Mouse (Mus musculus) limb, embryonic 15.5 days (tissue): ENCODE measurements around the gene Lrrc73. TPM values are rescaled to one million over a fixed set of nuclear protein-coding genes. Genes with fewer than 3 reads are reported as not detected.

Source experiments
- ATAC-seq: fragments of 200-750 bp; cut with Nextera tagmentation; 2 replicates; pipeline ENCODE4 v1.8.0; 2017; ENCODE audit warnings: low read depth, moderate TSS enrichment; ENCODE audit not compliant: insufficient number of reproducible peaks, low FRiP score, low TSS enrichment
- H3K27ac ChIP-seq: fragments of 300-500 bp; sonication (generic); 2 replicates; pipeline ENCODE4 v1.5.1; 2015; ENCODE audit warnings: moderate library complexity, mild to moderate bottlenecking, inconsistent platforms
- H3K27me3 ChIP-seq: fragments of 300-500 bp; sonication (generic); 2 replicates; pipeline ENCODE4 v1.6.1; 2015; ENCODE audit warnings: inconsistent platforms
- H3K36me3 ChIP-seq: fragments of 300-500 bp; sonication (generic); 2 replicates; pipeline ENCODE4 v1.6.1; 2015; ENCODE audit warnings: inconsistent platforms
- H3K4me1 ChIP-seq: fragments of 300-500 bp; sonication (generic); 2 replicates; pipeline ENCODE4 v1.6.1; 2015; ENCODE audit warnings: inconsistent platforms
- H3K4me2 ChIP-seq: fragments of 300-500 bp; sonication (generic); 2 replicates; pipeline ENCODE4 v1.6.1; 2015; ENCODE audit warnings: mild to moderate bottlenecking, inconsistent platforms
- H3K4me3 ChIP-seq: fragments of 300-500 bp; sonication (generic); 2 replicates; pipeline ENCODE4 v1.5.1; 2015; ENCODE audit warnings: mild to moderate bottlenecking, inconsistent platforms
- H3K9ac ChIP-seq: fragments of 300-500 bp; sonication (generic); 2 replicates; pipeline ENCODE4 v1.6.1; 2015; ENCODE audit warnings: inconsistent platforms
- H3K9me3 ChIP-seq: fragments of 300-500 bp; sonication (generic); 2 replicates; pipeline ENCODE4 v1.6.1; 2016; ENCODE audit warnings: inconsistent platforms
- WGBS: fragments of 180-500 bp; shearing (Covaris S2); methylation state at CpG from one replicate; pipeline ENCODE4 v1.1.7; 2015; 5-methylcytosine and 5-hydroxymethylcytosine counted together
- polyA plus RNA-seq: library from polyadenylated mRNA; unstranded; fragments of >200 nt; fragmentation: Nextera tagmentation; extraction: Ambion mirVana; gene quantifications from 2 replicates; pipeline ENCODE4 v1.2.1, GENCODE M21; 2015

Lrrc73 gene
- polyA plus RNA-seq, 1 experiment from 2014 or later = 1.4 TPM

DNA sequence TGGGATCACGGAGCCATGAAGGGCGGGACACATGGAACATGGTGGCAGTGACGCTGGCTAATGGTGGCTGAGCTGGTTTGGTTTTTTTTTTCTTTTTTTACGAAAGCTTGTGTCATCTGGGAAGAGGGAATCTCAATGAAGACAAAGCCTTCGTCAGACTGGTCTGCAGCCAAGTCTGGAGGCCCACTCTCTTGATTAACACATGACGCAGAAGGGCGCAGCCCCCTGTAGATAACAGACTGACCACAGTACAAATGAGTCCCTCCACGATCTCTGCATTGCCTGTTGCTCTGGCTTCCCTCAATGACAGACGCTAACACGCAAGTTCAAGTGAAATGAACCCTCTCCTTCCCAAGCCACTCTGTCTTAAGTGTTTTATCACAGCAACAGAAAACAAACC, 22.2 kb downstream of the Lrrc73 start:
- Histone ChIP-seq H3K27me3 (no peaks in the 10 kb centered on the region), H3K9ac (no peak overlapping the region), H3K36me3 (peaks cover 47% of the 10 kb centered on the region), H3K4me2 (no peak overlapping the region), H3K9me3 (no peaks in the 10 kb centered on the region), H3K4me3 (no peak overlapping the region), H3K27ac (no peak overlapping the region), H3K4me1 (peaks cover 34% of the 10 kb centered on the region)
- 91% methylated on average over 10 of the region's 10 CpGs for WGBS
- no peak for ATAC-seq

DNA sequence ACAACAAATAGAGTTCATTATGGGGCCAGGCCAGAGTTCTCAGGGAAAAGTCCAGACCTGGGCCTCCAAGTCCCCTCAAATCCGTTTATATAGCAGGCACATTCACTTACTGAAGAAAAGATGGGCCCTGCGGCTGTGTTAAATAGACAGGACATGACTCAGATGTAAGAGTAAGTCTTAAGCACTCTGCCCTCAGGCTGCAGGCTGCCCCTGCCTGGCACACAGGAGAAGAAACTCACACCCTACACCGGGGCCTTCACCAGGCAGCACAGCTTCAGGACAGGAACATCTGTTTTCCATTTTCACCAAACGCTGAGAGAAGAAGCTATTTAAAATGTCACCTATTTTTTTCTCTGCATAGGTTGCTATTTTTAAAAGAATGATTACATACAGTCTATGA, 24.3 kb downstream of the Lrrc73 start:
- Histone ChIP-seq H3K4me1 (peaks cover 50% of the 10 kb centered on the region), H3K4me2 (no peak overlapping the region), H3K36me3 (peaks cover 33% of the 10 kb centered on the region), H3K4me3 (no peak overlapping the region), H3K27me3 (no peaks in the 10 kb centered on the region), H3K27ac (peak overlapping the region; percentile 67), H3K9me3 (no peaks in the 10 kb centered on the region), H3K9ac (no peak overlapping the region)
- 17% methylated on average over 4 of the region's 4 CpGs for WGBS
- no peak for ATAC-seq

DNA sequence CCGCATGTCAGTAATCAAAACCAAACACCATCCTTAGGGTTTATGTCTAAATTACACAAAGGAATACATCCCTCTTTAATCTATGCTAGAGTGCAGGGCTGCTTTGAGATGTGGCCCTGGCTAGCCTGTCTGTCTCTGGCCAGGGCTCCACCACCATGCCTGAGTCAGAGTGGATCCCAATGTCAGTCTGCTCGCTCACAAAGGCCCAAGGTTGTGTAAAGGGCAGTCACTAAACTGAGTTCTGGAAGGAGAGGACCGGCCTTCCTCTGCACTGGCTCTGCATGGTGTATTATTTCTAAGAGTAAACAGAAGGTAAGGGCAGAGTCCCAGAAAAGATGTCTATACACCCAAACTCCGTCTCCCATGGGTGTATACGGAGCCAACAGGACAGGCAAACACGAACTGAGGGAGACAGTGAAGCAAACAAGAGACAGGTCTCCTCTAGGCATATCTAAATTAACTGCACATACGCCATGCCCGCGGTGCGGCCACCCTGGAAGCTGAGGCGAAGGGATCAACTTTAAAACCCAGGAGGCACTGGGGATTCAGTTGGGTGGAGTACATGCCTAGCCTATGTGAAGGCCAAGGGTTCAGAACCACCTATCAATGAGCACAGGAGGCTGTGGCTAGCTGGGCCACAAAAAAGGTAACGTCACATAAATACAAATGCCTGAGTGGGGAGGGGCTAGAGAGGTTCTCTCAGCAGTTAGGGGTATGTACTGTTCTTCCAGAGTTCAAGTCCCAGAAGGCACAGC, 24.9 kb downstream of the Lrrc73 start:
- H3K27me3 ChIP-seq = no peaks in the 10 kb centered on the region
- no peaks in the 10 kb centered on the region for H3K9me3 ChIP-seq
- no peak overlapping the region for H3K4me2 ChIP-seq
- no peak overlapping the region for H3K9ac ChIP-seq
- no peak for ATAC-seq
- H3K4me3 ChIP-seq = no peak overlapping the region
- WGBS = 65% methylated on average over 12 of the region's 12 CpGs
- H3K27ac ChIP-seq = peak overlapping the region; percentile 67
- H3K4me1 ChIP-seq = peaks cover 51% of the 10 kb centered on the region
- peaks cover 30% of the 10 kb centered on the region for H3K36me3 ChIP-seq

DNA sequence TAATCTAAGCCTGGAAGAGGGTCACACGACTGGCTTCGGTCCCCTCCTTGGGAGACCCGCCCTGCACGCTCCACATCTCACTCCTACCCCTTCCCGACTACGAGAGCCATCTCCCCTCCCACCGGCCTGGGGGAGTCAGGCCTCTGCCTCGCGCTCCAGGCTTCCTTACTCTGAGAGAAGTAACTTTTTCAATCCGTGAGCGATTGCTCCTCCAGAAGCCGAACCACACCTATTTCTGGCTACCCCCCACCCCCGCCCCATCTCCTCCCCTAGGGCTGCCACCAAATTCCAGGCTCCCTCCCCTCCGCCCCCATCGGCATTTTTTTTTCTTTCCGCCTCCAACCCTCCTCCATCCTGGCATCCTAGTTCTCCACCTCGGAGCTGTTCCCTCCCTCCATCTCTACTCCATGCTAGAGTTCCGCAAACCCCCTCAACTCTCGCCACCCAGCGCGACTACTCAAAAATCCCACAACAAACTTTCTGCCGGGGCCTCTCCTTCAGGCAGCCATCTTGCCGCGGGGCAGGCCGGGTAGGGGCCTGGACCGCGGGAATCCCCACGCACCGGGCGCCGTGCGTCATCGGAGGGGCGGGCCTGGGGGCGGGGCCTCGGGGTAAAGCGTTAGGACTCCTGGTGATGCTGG, 29.3 kb downstream of the Lrrc73 start, which contains the start of gene Tjap1:
Gene Tjap1, minus strand, starts transcription at position 544 of the 641 bp plus-strand sequence.
- WGBS = under 1% methylated on average over 37 of the region's 37 CpGs
- Histone ChIP-seq H3K36me3 (peaks cover 19% of the 10 kb centered on the region), H3K9me3 (no peaks in the 10 kb centered on the region), H3K4me3 (peak within 1 kb of the TSS; percentile 59), H3K4me1 (peaks cover 41% of the 10 kb centered on the region), H3K27ac (peak within 1 kb of the TSS; percentile 94), H3K9ac (peak within 1 kb of the TSS; percentile 71), H3K4me2 (peak within 1 kb of the TSS; percentile 82), H3K27me3 (no peaks in the 10 kb centered on the region)
- ATAC-seq = peak; percentile 92

DNA sequence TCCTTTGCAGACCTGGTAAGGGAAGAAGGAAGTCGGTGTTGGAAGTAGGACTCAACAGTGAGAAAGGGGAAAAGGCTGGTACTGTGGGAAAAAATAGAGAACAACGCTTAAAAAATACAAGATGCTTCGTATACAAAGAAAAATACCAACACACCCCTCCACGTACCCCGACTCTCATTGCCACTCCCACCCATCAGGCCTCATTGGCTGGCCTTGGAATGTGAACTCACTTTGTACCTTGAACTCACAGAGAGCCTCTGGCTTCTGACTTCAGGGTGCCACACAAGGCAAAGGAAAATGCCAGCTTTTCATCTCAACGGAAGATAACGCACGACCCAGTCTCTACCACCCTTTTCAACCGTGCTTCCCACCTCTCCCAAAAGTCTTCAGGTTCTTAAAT, 29.8 kb downstream of the Lrrc73 start:
- Histone ChIP-seq H3K9me3 (no peaks in the 10 kb centered on the region), H3K4me1 (peaks cover 42% of the 10 kb centered on the region), H3K27ac (peak overlapping the region; percentile 94), H3K4me3 (peak overlapping the region; percentile 59), H3K27me3 (no peaks in the 10 kb centered on the region), H3K4me2 (peak overlapping the region; percentile 82), H3K36me3 (peaks cover 18% of the 10 kb centered on the region), H3K9ac (no peak overlapping the region)
- WGBS = 20% methylated on average over 9 of the region's 9 CpGs
- ATAC-seq = no peak

DNA sequence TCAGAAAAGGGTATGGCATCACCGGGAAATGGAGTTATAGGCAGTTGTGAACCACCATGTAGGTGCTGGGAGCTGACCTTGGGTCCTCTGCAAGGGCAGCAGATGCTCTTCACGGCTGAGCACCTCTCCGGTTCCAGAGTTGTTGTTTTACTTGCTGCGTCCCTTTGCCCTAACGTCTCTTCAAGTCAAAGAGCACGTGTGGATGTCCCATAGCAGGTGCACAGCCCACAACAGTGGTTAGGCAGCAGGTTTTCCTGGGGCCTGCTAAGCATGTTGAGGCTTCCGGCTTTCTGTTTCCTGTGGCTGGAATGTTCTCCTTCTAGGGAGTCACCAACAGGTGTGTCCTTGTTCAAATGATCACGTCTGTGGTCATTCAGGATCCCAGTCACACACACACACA, 30.6 kb downstream of the Lrrc73 start:
- H3K27me3 ChIP-seq = no peaks in the 10 kb centered on the region
- no peak overlapping the region for H3K9ac ChIP-seq
- H3K4me1 ChIP-seq = peaks cover 35% of the 10 kb centered on the region
- H3K4me3 ChIP-seq = no peak overlapping the region
- ATAC-seq = no peak
- WGBS = 80% methylated on average over 8 of the region's 8 CpGs
- no peak overlapping the region for H3K4me2 ChIP-seq
- H3K9me3 ChIP-seq = no peaks in the 10 kb centered on the region
- H3K27ac ChIP-seq = no peak overlapping the region
- peaks cover 16% of the 10 kb centered on the region for H3K36me3 ChIP-seq

DNA sequence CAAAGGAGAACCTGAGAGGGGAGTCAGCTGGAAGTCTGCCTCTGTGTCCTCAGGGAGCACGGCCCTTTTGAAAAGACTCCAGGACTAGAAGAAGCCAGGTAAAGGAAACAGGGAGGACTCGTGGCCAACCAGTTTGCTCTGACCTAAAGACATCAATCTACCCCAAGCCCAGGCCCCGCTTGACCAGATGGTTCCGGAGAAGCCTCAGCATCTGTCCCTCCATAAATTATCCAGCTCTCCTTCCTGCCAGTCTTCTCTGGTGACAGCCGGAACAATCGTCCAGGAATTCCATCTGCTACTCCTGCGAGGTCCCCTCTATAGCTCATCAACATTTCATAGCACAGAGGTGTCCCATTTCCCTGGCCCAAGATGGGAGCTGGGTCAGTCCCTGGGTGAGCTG, 31.3 kb downstream of the Lrrc73 start:
- peaks cover 12% of the 10 kb centered on the region for H3K36me3 ChIP-seq
- WGBS = 42% methylated on average over 7 of the region's 7 CpGs
- no peak overlapping the region for H3K4me2 ChIP-seq
- no peaks in the 10 kb centered on the region for H3K9me3 ChIP-seq
- H3K27ac ChIP-seq = no peak overlapping the region
- H3K4me3 ChIP-seq = no peak overlapping the region
- no peaks in the 10 kb centered on the region for H3K27me3 ChIP-seq
- no peak for ATAC-seq
- H3K4me1 ChIP-seq = peaks cover 35% of the 10 kb centered on the region
- no peak overlapping the region for H3K9ac ChIP-seq

DNA sequence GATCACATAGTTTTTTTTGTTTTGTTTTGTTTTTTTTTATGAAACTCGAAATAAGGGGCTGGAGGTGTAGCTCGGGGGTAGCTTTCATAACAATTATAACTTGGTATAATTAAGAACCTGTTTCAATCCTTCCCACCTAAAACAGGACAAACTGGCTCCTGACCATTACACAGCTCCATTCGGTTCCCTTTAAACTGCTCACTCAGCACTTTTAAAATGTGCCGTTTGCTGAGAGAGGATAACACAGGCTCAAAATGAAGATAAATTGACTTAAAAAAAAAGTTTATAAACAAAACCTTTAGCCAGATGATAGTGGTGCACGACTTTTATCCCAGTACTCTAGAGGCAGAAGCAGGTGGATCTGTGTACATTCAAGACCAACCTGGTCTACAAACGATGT, 32.1 kb downstream of the Lrrc73 start:
- WGBS = 60% methylated on average over 6 of the region's 6 CpGs
- H3K4me3 ChIP-seq = no peak overlapping the region
- H3K9ac ChIP-seq = no peak overlapping the region
- H3K36me3 ChIP-seq = peaks cover 5% of the 10 kb centered on the region; the same call in 1 of the 2 replicates
- H3K4me1 ChIP-seq = peaks cover 33% of the 10 kb centered on the region
- H3K4me2 ChIP-seq = no peak overlapping the region
- no peak overlapping the region for H3K27ac ChIP-seq
- no peak for ATAC-seq
- H3K27me3 ChIP-seq = no peaks in the 10 kb centered on the region
- no peaks in the 10 kb centered on the region for H3K9me3 ChIP-seq

DNA sequence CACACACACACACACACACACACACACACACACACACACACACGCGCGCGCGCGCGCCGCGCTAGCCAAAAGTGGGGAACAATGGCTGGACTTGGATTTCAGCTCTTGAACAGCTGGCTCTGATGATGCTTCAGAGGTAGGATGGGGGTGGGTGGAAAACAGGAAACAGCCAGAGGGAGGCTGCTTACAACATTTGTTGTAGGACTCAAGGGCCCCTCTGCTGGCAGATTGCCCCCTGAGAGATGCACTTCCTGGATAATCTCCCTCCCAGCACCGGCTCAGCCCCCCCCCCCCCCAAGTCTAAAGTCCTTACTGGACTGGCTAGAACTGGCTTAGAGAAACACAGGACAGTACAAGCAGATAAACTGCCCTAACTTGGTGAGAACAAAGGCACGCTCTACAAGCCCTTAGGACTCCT, 34.4 kb downstream of the Lrrc73 start:
- Histone ChIP-seq H3K4me1 (peaks cover 15% of the 10 kb centered on the region), H3K27me3 (peaks cover 5% of the 10 kb centered on the region), H3K36me3 (no peaks in the 10 kb centered on the region), H3K27ac (peak overlapping the region; percentile 39), H3K4me3 (no peak overlapping the region), H3K9ac (no peak overlapping the region), H3K9me3 (no peaks in the 10 kb centered on the region), H3K4me2 (no peak overlapping the region)
- 38% methylated on average over 11 of the region's 11 CpGs for WGBS
- ATAC-seq = peak; percentile 62

DNA sequence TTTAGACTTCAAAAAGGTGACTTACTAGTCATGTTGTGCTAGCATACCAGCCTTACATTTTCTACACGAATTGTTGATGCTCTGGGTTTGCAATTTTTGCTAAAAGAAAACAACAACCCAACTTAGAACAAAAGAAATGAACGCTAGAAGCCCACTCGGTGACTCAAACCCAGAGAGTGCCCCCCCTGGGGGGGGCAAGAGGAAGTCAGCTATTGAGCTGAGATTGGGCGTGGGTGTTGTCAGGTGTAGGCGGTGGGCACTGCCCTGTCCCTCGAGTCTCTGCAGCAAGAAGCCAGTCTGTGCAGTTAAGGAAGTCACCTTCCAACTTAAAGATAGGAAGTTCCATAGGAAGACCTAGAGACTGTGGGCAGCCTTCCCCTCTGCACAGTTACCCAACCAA, 43.3 kb downstream of the Lrrc73 start:
- Histone ChIP-seq H3K27ac (no peak overlapping the region), H3K4me2 (no peak overlapping the region), H3K9ac (no peak overlapping the region), H3K4me1 (peaks cover 22% of the 10 kb centered on the region), H3K9me3 (no peaks in the 10 kb centered on the region), H3K4me3 (peak overlapping the region; percentile 64; the same call in 1 of the 2 replicates), H3K27me3 (peaks cover 60% of the 10 kb centered on the region), H3K36me3 (no peaks in the 10 kb centered on the region)
- ATAC-seq = no peak
- WGBS = 47% methylated on average over 6 of the region's 6 CpGs

DNA sequence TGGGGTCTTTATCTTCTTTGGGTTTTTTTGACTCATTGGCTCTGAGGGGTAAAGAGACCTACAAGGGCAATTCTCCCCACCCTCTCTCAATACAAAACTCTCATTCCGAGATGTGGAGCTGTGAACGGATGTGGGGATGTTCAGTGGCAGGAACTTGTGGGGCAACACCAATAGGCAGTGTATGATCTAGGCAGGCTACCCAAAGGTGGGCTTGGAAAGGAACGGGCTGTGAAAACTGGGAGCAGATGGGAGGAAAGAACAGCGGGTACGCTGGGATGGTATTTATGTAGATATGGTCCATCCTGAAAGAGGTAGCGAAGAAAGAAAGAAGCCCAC, 43.7 kb downstream of the Lrrc73 start:
- 10% methylated on average over 6 of the region's 6 CpGs for WGBS
- no peak overlapping the region for H3K27ac ChIP-seq
- no peaks in the 10 kb centered on the region for H3K36me3 ChIP-seq
- H3K9ac ChIP-seq = peak overlapping the region; percentile 64; the same call in 1 of the 2 replicates
- no peaks in the 10 kb centered on the region for H3K9me3 ChIP-seq
- peak overlapping the region; percentile 99 for H3K4me2 ChIP-seq
- peaks cover 22% of the 10 kb centered on the region for H3K4me1 ChIP-seq
- H3K27me3 ChIP-seq = peaks cover 60% of the 10 kb centered on the region
- peak overlapping the region; percentile 64 for H3K4me3 ChIP-seq
- ATAC-seq = no peak
